Mouse (Mus musculus) midbrain, embryonic 10.5 days (tissue): ENCODE data around the gene Rad51d. TPM values are rescaled to one million over a fixed set of nuclear protein-coding genes. Genes with fewer than 3 reads are reported as not detected.
"Not testable (repeated sequence)": the region's sequence is repeated elsewhere in the genome, so short reads cannot be mapped to it uniquely, and the experiment has no call there.

ENCODE experiments used
- DNase-seq: peaks from one replicate; pipeline ENCODE4 v3.0.0-alpha.2; 2017; ENCODE audit warnings: low spot score
- H3K27ac ChIP-seq: fragments of 300-500 bp; sonication (generic); replicated peaks from 2 replicates; pipeline ENCODE4 v1.5.1; 2016; ENCODE audit warnings: mild to moderate bottlenecking
- H3K27me3 ChIP-seq: fragments of 300-500 bp; sonication (generic); 2 replicates; pipeline ENCODE4 v1.6.1; 2016; ENCODE audit warnings: low read depth, mild to moderate bottlenecking; ENCODE audit not compliant: poor library complexity, severe bottlenecking
- H3K36me3 ChIP-seq: fragments of 300-500 bp; sonication (generic); 2 replicates; pipeline ENCODE4 v1.6.1; 2016; ENCODE audit warnings: mild to moderate bottlenecking, moderate library complexity
- H3K4me1 ChIP-seq: fragments of 300-500 bp; sonication (generic); 2 replicates; pipeline ENCODE4 v1.6.1; 2016
- H3K4me3 ChIP-seq: fragments of 300-500 bp; sonication (generic); 2 replicates; pipeline ENCODE4 v1.5.1; 2016; ENCODE audit warnings: mild to moderate bottlenecking, moderate library complexity
- H3K9me3 ChIP-seq: fragments of 300-500 bp; sonication (generic); replicated peaks from 2 replicates; pipeline ENCODE4 v1.6.1; 2016; ENCODE audit warnings: mild to moderate bottlenecking
- WGBS: fragments of 180-500 bp; shearing (Covaris S2); methylation state at CpG from one replicate; pipeline ENCODE4 v1.1.7; 2016; 5-methylcytosine and 5-hydroxymethylcytosine counted together
- polyA plus RNA-seq: library from polyadenylated mRNA; unstranded; fragments of >200 nt; fragmentation: Nextera tagmentation; extraction: Ambion mirVana; gene quantifications from 2 replicates; pipeline ENCODE4 v1.2.1, GENCODE M21; 2016

The Rad51d gene
- polyA plus RNA-seq: 16.3 and 17.2 TPM in 2 replicates

DNA sequence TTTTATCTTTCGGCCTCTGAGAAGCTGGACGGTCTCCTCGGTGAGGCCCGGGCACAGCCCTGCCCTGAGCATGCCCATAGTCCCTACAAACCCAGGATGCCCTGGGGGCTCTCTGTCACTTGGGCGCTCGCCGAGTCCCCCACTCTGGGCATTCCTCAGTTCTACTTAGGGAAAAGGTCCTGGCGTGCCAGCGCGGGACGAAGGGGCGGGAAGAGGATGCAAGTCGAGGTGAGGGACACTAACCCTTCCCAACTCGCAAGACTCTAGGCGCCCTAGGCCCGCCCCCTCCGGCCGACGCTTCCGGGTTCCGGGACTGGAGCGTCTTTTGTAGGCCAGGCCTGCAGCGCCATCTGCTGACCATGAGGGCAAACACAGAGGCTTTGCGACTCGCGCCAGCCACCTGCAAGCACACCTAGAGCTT, at the start of gene Rad51d:
Gene Rad51d, minus strand, starts transcription at position 273 of the 421 bp plus-strand sequence.
- DNase-seq: peak; percentile 93
- Histone ChIP-seq H3K27ac (peak within 1 kb of the TSS; percentile 87), H3K4me1 (peaks cover 25% of the 10 kb centered on the region), H3K4me3 (peak within 1 kb of the TSS; percentile 73), H3K9me3 (no peaks in the 10 kb centered on the region), H3K27me3 (peaks cover 11% of the 10 kb centered on the region), H3K36me3 (no peaks in the 10 kb centered on the region)
- WGBS: under 1% methylated on average over 26 of the region's 26 CpGs

DNA sequence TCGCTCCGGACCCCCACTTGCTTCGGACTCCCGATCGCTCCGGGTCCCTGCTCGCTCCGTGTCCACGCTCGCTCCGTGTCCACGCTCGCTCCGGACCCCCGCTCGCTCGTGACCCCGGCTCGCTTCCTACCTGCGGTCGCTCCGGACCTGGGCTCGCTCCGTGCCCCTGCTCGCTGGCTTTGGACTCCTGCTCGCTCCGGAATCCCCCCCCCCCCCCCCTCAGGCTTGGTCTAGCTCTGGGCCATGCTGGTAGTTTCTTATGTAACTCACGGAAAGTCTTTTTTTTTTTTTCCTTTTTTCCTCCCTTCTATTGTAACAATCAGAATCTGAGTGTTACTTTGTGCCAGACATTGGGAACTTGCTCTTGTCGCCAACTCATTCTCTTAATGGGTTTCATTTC, 42.8 kb upstream of the Rad51d start:
- no peaks in the 10 kb centered on the region for H3K9me3 ChIP-seq
- no peak overlapping the region for H3K27ac ChIP-seq
- peaks cover 94% of the 10 kb centered on the region for H3K27me3 ChIP-seq
- H3K36me3 ChIP-seq: no peaks in the 10 kb centered on the region
- H3K4me3 ChIP-seq: peak overlapping the region; percentile 61
- H3K4me1 ChIP-seq: peaks cover 21% of the 10 kb centered on the region
- WGBS: 2% methylated on average over 29 of the region's 29 CpGs
- no peak for DNase-seq

GRCm38 (mm10) chr11:82931671-82932450, 41.4 kb upstream of the Rad51d start:
- not testable (repeated sequence) for H3K27ac ChIP-seq, H3K36me3 ChIP-seq, H3K9me3 ChIP-seq
- Histone ChIP-seq H3K4me1 (peaks cover 21% of the 10 kb centered on the region), H3K27me3 (peaks cover 92% of the 10 kb centered on the region), H3K4me3 (peak overlapping the region; percentile 61)
- DNase-seq: peak; percentile 17
- WGBS: 1% methylated on average over 119 of the region's 119 CpGs

DNA sequence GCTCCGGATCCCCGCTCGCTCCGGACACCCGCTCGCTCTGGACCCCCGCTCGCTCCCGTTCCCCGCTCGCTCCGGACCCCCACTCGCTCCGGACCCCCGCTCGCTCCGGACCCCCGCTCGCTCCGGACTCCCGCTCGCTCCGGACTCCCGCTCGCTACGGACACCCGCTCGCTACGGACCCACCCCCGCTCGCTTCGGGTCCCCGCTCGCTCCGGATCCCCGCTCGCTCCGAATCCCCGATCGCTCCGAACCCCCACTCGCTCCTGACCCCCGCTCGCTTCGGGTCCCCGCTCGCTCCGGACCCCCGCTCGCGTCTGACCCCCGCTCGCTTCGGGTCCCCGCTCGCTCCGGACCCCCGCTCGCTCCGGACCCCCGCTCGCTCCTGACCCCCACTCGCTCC, 40.7 kb upstream of the Rad51d start:
- Histone ChIP-seq H3K4me1 (peaks cover 21% of the 10 kb centered on the region), H3K27me3 (peaks cover 92% of the 10 kb centered on the region), H3K4me3 (peak overlapping the region; percentile 61)
- H3K36me3 ChIP-seq, H3K9me3 ChIP-seq, DNase-seq, H3K27ac ChIP-seq: not testable (repeated sequence)
- WGBS: under 1% methylated on average over 58 of the region's 63 CpGs

GRCm38 (mm10) chr11:82930391-82930955, 40.1 kb upstream of the Rad51d start:
- H3K27me3 ChIP-seq: peaks cover 92% of the 10 kb centered on the region
- peak overlapping the region; percentile 61 for H3K4me3 ChIP-seq
- peak; percentile 30 for DNase-seq
- not testable (repeated sequence) for H3K9me3 ChIP-seq, H3K36me3 ChIP-seq, H3K27ac ChIP-seq
- peaks cover 21% of the 10 kb centered on the region for H3K4me1 ChIP-seq
- 1% methylated on average over 85 of the region's 85 CpGs for WGBS

- H3K27ac ChIP-seq: no peak overlapping the region
- no peaks in the 10 kb centered on the region for H3K36me3 ChIP-seq
- DNase-seq: no peak
- H3K9me3 ChIP-seq: no peaks in the 10 kb centered on the region
- peaks cover 21% of the 10 kb centered on the region for H3K4me1 ChIP-seq
- H3K27me3 ChIP-seq: peaks cover 87% of the 10 kb centered on the region
- no peak overlapping the region for H3K4me3 ChIP-seq
- WGBS: 55% methylated on average over 3 of the region's 3 CpGs
Measured at GRCm38 (mm10) chr11:82929633-82929950, 39.2 kb upstream of the Rad51d start.

- H3K27ac ChIP-seq: no peak overlapping the region
- peaks cover 81% of the 10 kb centered on the region for H3K27me3 ChIP-seq
- no peak overlapping the region for H3K4me3 ChIP-seq
- peak; percentile 19 for DNase-seq
- no peaks in the 10 kb centered on the region for H3K36me3 ChIP-seq
- no peaks in the 10 kb centered on the region for H3K9me3 ChIP-seq
- H3K4me1 ChIP-seq: peaks cover 21% of the 10 kb centered on the region
- 28% methylated on average over 20 of the region's 20 CpGs for WGBS
Measured at GRCm38 (mm10) chr11:82928897-82929632, 38.7 kb upstream of the Rad51d start.

DNA sequence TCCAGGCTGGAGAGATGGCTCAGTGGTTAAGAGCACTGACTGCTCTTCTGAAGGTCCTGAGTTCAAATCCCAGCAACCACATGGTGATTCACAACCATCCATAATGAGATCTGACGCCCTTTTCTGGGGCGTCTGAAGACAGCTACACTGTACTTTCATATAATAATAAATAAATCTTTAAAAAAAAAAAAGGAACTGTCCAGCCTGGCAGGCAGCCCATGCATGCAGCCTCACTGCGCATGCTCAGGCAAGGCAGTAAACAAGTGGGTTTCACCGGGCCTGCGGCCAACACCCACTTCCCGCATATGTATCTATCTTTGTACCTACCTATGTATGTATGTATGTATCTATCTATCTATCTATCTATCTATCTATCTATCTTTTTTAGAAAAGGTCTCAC, 33.5 kb upstream of the Rad51d start:
- not testable (repeated sequence) for H3K4me1 ChIP-seq, H3K4me3 ChIP-seq, H3K36me3 ChIP-seq, H3K27ac ChIP-seq, H3K9me3 ChIP-seq, DNase-seq
- peaks cover 36% of the 10 kb centered on the region for H3K27me3 ChIP-seq
- 87% methylated on average over 6 of the region's 6 CpGs for whole genome bisulfite sequencing

- Histone ChIP-seq H3K4me3 (no peak overlapping the region), H3K4me1 (no peaks in the 10 kb centered on the region), H3K27me3 (peaks cover 20% of the 10 kb centered on the region), H3K9me3 (no peaks in the 10 kb centered on the region), H3K27ac (no peak overlapping the region), H3K36me3 (no peaks in the 10 kb centered on the region)
- DNase-seq: no peak
- WGBS: 70% methylated on average over 4 of the region's 4 CpGs
Measured at GRCm38 (mm10) chr11:82921691-82922090, 31.3 kb upstream of the Rad51d start.

GRCm38 (mm10) chr11:82920768-82921167, 30.4 kb upstream of the Rad51d start:
- no peak overlapping the region for H3K27ac ChIP-seq
- H3K27me3 ChIP-seq: peaks cover 14% of the 10 kb centered on the region
- H3K4me1 ChIP-seq: no peaks in the 10 kb centered on the region
- H3K36me3 ChIP-seq: no peaks in the 10 kb centered on the region
- no peak for DNase-seq
- H3K4me3 ChIP-seq: no peak overlapping the region
- 56% methylated on average over 10 of the region's 10 CpGs for WGBS
- no peaks in the 10 kb centered on the region for H3K9me3 ChIP-seq

DNA sequence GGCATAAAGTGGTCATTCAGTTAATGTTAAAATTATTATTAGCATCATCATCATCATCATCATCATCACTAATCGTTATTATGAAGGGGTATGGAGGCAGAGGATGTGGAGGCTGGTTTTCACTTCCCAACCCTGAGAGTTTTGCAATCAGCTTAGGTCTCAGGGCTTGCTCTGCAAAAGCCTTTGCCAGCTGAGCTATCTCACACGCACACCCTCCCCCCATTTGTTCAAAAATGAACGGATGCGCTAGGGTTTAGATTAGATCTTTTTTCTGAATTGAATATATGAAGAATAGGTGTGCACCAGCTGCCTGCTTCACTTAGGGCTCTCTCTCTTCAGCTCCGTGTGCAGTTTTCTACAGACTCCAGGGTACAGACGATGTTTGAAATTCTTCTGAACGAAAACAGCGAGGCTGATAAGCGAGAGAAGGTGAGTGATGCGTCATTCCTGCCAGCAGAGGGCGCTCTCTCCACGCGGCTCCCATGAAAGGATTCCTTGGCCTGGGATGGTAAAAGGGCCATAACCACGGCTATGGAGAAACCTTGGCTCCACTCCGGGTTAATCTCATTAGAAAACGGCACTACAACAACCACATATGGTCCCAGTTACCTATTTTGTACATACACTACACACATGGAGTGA, 24.4 kb upstream of the Rad51d start:
- Histone ChIP-seq H3K36me3 (no peaks in the 10 kb centered on the region), H3K27ac (no peak overlapping the region), H3K4me1 (no peaks in the 10 kb centered on the region), H3K27me3 (peaks cover 37% of the 10 kb centered on the region; the same call in 1 of the 2 replicates), H3K9me3 (no peaks in the 10 kb centered on the region), H3K4me3 (peak overlapping the region; percentile 40)
- peak; percentile 84 for DNase-seq
- 10% methylated on average over 16 of the region's 16 CpGs for WGBS

GRCm38 (mm10) chr11:82910679-82911389, 20.4 kb upstream of the Rad51d start:
- DNase-seq: no peak
- peaks cover 10% of the 10 kb centered on the region for H3K36me3 ChIP-seq
- WGBS: 84% methylated on average over 11 of the region's 11 CpGs

More at GRCm38 (mm10) chr11:82910679-82911389, 20.4 kb upstream of the Rad51d start:
- Histone ChIP-seq H3K27me3 (peaks cover 36% of the 10 kb centered on the region), H3K9me3 (no peaks in the 10 kb centered on the region), H3K27ac (no peak overlapping the region), H3K4me3 (no peak overlapping the region), H3K4me1 (peaks cover 15% of the 10 kb centered on the region)
